Mouse (Mus musculus): ENCODE results near the gene Clns1a. TPM values are rescaled to one million over a fixed set of nuclear protein-coding genes. Genes with fewer than 3 reads are reported as not detected.

Gene Clns1a
- polyA plus RNA-seq, 1 experiment from 2014 or later, result 134 TPM

- ATAC-seq (ENCODE audit: insufficient read depth, low FRiP score), result peak; percentile 73
- Histone ChIP-seq H3K4me1 (ENCODE audit: control insufficient read depth, insufficient read depth, low read length) (no peaks in the 10 kb centered on the region), H3K27me3 (ENCODE audit: control insufficient read depth, insufficient read depth, low read length) (no peaks in the 10 kb centered on the region), H3K9me3 (replicated peaks; ENCODE audit: control insufficient read depth, low read length) (no peaks in the 10 kb centered on the region), H3K4me2 (ENCODE audit: low read depth, low read length) (no peak overlapping the region), H3K4me3 (replicated peaks; ENCODE audit: low read length) (no peak overlapping the region), H3K9ac (ENCODE audit: low read length) (no peak overlapping the region), H3K36me3 (ENCODE audit: control insufficient read depth, insufficient read depth, low read length) (no peaks in the 10 kb centered on the region), H3K27ac (ENCODE audit: low read length) (no peak overlapping the region)
- 62% methylated on average over 9 of the region's 9 CpGs for WGBS
Measured at GRCm38 (mm10) chr7:97766406-97767166, 70.2 kb downstream of the Clns1a start.

GRCm38 (mm10) chr7:97767841-97768240, 71.4 kb downstream of the Clns1a start:
- Histone ChIP-seq H3K4me2 (ENCODE audit: low read depth, low read length) (no peak overlapping the region), H3K36me3 (ENCODE audit: control insufficient read depth, insufficient read depth, low read length) (no peaks in the 10 kb centered on the region), H3K9ac (ENCODE audit: low read length) (no peak overlapping the region), H3K9me3 (replicated peaks; ENCODE audit: control insufficient read depth, low read length) (no peaks in the 10 kb centered on the region), H3K27me3 (ENCODE audit: control insufficient read depth, insufficient read depth, low read length) (no peaks in the 10 kb centered on the region), H3K27ac (ENCODE audit: low read length) (no peak overlapping the region), H3K4me1 (ENCODE audit: control insufficient read depth, insufficient read depth, low read length) (no peaks in the 10 kb centered on the region), H3K4me3 (replicated peaks; ENCODE audit: low read length) (no peak overlapping the region)
- 64% methylated on average over 8 of the region's 8 CpGs for WGBS
- no peak for ATAC-seq (ENCODE audit: insufficient read depth, low FRiP score)

GRCm38 (mm10) chr7:97769020-97769419, 72.6 kb downstream of the Clns1a start:
- Histone ChIP-seq H3K27ac (ENCODE audit: low read length) (no peak overlapping the region), H3K9ac (ENCODE audit: low read length) (no peak overlapping the region), H3K4me3 (replicated peaks; ENCODE audit: low read length) (no peak overlapping the region), H3K4me1 (ENCODE audit: control insufficient read depth, insufficient read depth, low read length) (no peaks in the 10 kb centered on the region), H3K36me3 (ENCODE audit: control insufficient read depth, insufficient read depth, low read length) (no peaks in the 10 kb centered on the region), H3K27me3 (ENCODE audit: control insufficient read depth, insufficient read depth, low read length) (no peaks in the 10 kb centered on the region), H3K9me3 (replicated peaks; ENCODE audit: control insufficient read depth, low read length) (no peaks in the 10 kb centered on the region), H3K4me2 (ENCODE audit: low read depth, low read length) (no peak overlapping the region)
- no peak for ATAC-seq (ENCODE audit: insufficient read depth, low FRiP score)
- WGBS, result 65% methylated on average over 4 of the region's 4 CpGs

Other genes with a start within 250 kb of the Clns1a start
- gene Kctd14, start 245.3 kb upstream of the Clns1a start, polyA plus RNA-seq (2015; fragmentation: Nextera tagmentation; extraction: Ambion mirVana), result 25.9 and 37.1 TPM in 2 replicates
- gene Ints4, start 215.7 kb upstream of the Clns1a start, polyA plus RNA-seq (2015; fragmentation: Nextera tagmentation; extraction: Ambion mirVana), result 52.8 and 56.1 TPM in 2 replicates
- 54.4 and 63.1 TPM in 2 replicates for gene Aamdc, start 117.1 kb upstream of the Clns1a start, polyA plus RNA-seq (2015; fragmentation: Nextera tagmentation; extraction: Ambion mirVana)
- 16.8 and 17.4 TPM in 2 replicates for gene Rsf1, start 116.7 kb upstream of the Clns1a start, polyA plus RNA-seq (2015; fragmentation: Nextera tagmentation; extraction: Ambion mirVana)
- gene Aqp11, start 41.7 kb downstream of the Clns1a start, polyA plus RNA-seq (2015; fragmentation: Nextera tagmentation; extraction: Ambion mirVana), result 17.5 and 20.7 TPM in 2 replicates
- 25.8 and 26.0 TPM in 2 replicates for gene Pak1, start 91.9 kb downstream of the Clns1a start, polyA plus RNA-seq (2015; fragmentation: Nextera tagmentation; extraction: Ambion mirVana)
- gene Gdpd4, start 223.3 kb downstream of the Clns1a start, polyA plus RNA-seq (2015; fragmentation: Nextera tagmentation; extraction: Ambion mirVana), result not detected in 2 replicates